In genomic region chr1:186785359-186785758, GRCm38 (mm10) we compare ENCODE assay signal across 26 mouse cellular contexts.
"Had no signal": no experiment of that assay in that cellular context is flagged by ENCODE, and none has a peak within 500 bp of the region (broad histone marks: within the 10 kb centered on the region; RNA-seq: fewer than 3 reads in every experiment).

No protein-coding gene starts in this region.

- H3K36me3 ChIP-seq: heart, embryonic 13.5 days; heart, embryonic 15.5 days; hindbrain, embryonic 13.5 days; hindbrain, embryonic 15.5 days; kidney, embryonic 15.5 days; limb, embryonic 10.5 days; limb, embryonic 12.5 days; liver, embryonic 12.5 days had no signal

- H3K9ac ChIP-seq: forebrain, postnatal 0 days; heart, embryonic 13.5 days; heart, embryonic 15.5 days; hindbrain, embryonic 13.5 days; hindbrain, embryonic 15.5 days; kidney, embryonic 15.5 days; limb, embryonic 12.5 days; liver, embryonic 12.5 days; liver, embryonic 14.5 days had no signal

- H3K27me3 ChIP-seq: heart, embryonic 13.5 days; heart, embryonic 15.5 days; hindbrain, embryonic 13.5 days; hindbrain, embryonic 15.5 days; kidney, embryonic 15.5 days; limb, embryonic 12.5 days; liver, embryonic 12.5 days had no signal

- DNase-seq: forebrain, postnatal 0 days; gastrocnemius, adult 2 months; gastrocnemius, postnatal 10 days; gastrocnemius, postnatal 25 days; heart, adult 18-20 months; heart, postnatal 14 days; heart, postnatal 36 days; kidney, adult 11 months; kidney, adult 2 months; kidney, adult 9 months; kidney, postnatal 14 days; kidney, postnatal 36 days; layer of hippocampus, adult 9-11 months; layer of hippocampus, postnatal 36 days had no signal

- H3K4me3 ChIP-seq: gastrocnemius, adult 2 months; heart, embryonic 13.5 days; heart, embryonic 15.5 days; hindbrain, embryonic 13.5 days; hindbrain, embryonic 15.5 days; kidney, embryonic 15.5 days; limb, embryonic 10.5 days; limb, embryonic 12.5 days; liver, embryonic 12.5 days had no signal

- H3K27ac ChIP-seq: gastrocnemius, adult 2 months; heart, embryonic 13.5 days; heart, embryonic 15.5 days; hindbrain, embryonic 13.5 days; hindbrain, embryonic 15.5 days; hindbrain, postnatal 0 days; kidney, embryonic 15.5 days; kidney, postnatal 0 days; limb, embryonic 10.5 days; limb, embryonic 12.5 days; liver, embryonic 12.5 days; liver, embryonic 14.5 days had no signal

- H3K4me1 ChIP-seq: heart, embryonic 13.5 days; heart, embryonic 15.5 days; hindbrain, embryonic 13.5 days; hindbrain, embryonic 15.5 days; limb, embryonic 10.5 days; limb, embryonic 12.5 days; liver, embryonic 12.5 days had no signal

- ATAC-seq: forebrain, postnatal 0 days; hindbrain, postnatal 0 days; intestine, embryonic 16.5 days; liver, embryonic 12.5 days had no signal
